Mouse (Mus musculus): Measurements from ENCODE around the gene Cdc42bpa.
"Not testable (repeated sequence)": the region's sequence is repeated elsewhere in the genome, so short reads cannot be mapped to it uniquely, and the experiment has no call there.

Cdc42bpa gene

GRCm38 (mm10) chr1:179960882-179961698 lies 818 bp downstream of the Cdc42bpa start:
- DNase-seq (ENCODE audit: low read depth, low spot score), result no peak

- DNase-seq (ENCODE audit: low read depth, low spot score), result no peak
Measured at GRCm38 (mm10) chr1:179961777-179962176, 1.5 kb downstream of the Cdc42bpa start.

GRCm38 (mm10) chr1:179969776-179970428 lies 9.6 kb downstream of the Cdc42bpa start:
- no peak for DNase-seq (ENCODE audit: low read depth, low spot score)

GRCm38 (mm10) chr1:179975021-179975420 lies 14.7 kb downstream of the Cdc42bpa start:
- no peak for DNase-seq (ENCODE audit: low read depth, low spot score)

- DNase-seq (ENCODE audit: low read depth, low spot score), result no peak
Measured at GRCm38 (mm10) chr1:179975645-179976275, 15.5 kb downstream of the Cdc42bpa start.

GRCm38 (mm10) chr1:179977437-179977836 lies 17.2 kb downstream of the Cdc42bpa start:
- peak; percentile 64 for DNase-seq (ENCODE audit: low read depth, low spot score)

GRCm38 (mm10) chr1:179978742-179979141 lies 18.5 kb downstream of the Cdc42bpa start:
- DNase-seq (ENCODE audit: low read depth, low spot score), result no peak

- no peak for DNase-seq (ENCODE audit: low read depth, low spot score)
Measured at GRCm38 (mm10) chr1:179981680-179982079, 21.4 kb downstream of the Cdc42bpa start.

- no peak for DNase-seq (ENCODE audit: low read depth, low spot score)
Measured at GRCm38 (mm10) chr1:179982183-179982582, 21.9 kb downstream of the Cdc42bpa start.

GRCm38 (mm10) chr1:179982933-179983332 lies 22.7 kb downstream of the Cdc42bpa start:
- no peak for DNase-seq (ENCODE audit: low read depth, low spot score)

- no peak for DNase-seq (ENCODE audit: low read depth, low spot score)
Measured at GRCm38 (mm10) chr1:179984171-179984570, 23.9 kb downstream of the Cdc42bpa start.

- no peak for DNase-seq (ENCODE audit: low read depth, low spot score)
Measured at GRCm38 (mm10) chr1:179991660-179992235, 31.5 kb downstream of the Cdc42bpa start.

GRCm38 (mm10) chr1:179992255-179992654 lies 32.0 kb downstream of the Cdc42bpa start:
- DNase-seq (ENCODE audit: low read depth, low spot score), result no peak

- DNase-seq (ENCODE audit: low read depth, low spot score), result no peak
Measured at GRCm38 (mm10) chr1:180008057-180008456, 47.8 kb downstream of the Cdc42bpa start.

- no peak for DNase-seq (ENCODE audit: low read depth, low spot score)
Measured at GRCm38 (mm10) chr1:180013479-180013878, 53.2 kb downstream of the Cdc42bpa start.

GRCm38 (mm10) chr1:180018218-180018617 lies 57.9 kb downstream of the Cdc42bpa start:
- no peak for DNase-seq (ENCODE audit: low read depth, low spot score)

GRCm38 (mm10) chr1:180021463-180022296 lies 61.4 kb downstream of the Cdc42bpa start:
- no peak for DNase-seq (ENCODE audit: low read depth, low spot score)

GRCm38 (mm10) chr1:180023512-180023911 lies 63.2 kb downstream of the Cdc42bpa start:
- no peak for DNase-seq (ENCODE audit: low read depth, low spot score)

- DNase-seq (ENCODE audit: low read depth, low spot score), result not testable (repeated sequence)
Measured at GRCm38 (mm10) chr1:180029863-180030262, 69.6 kb downstream of the Cdc42bpa start.

GRCm38 (mm10) chr1:180030631-180031365 lies 70.5 kb downstream of the Cdc42bpa start:
- DNase-seq (ENCODE audit: low read depth, low spot score), result no peak

All from forelimb bud, embryonic 11.5 days (tissue).